Mouse (Mus musculus) heart, embryonic 11.5 days (tissue): ENCODE data around the gene Ms4a6d. TPM values are rescaled to one million over a fixed set of nuclear protein-coding genes. Genes with fewer than 3 reads are reported as not detected.

ENCODE experiments used
- ATAC-seq: fragments of 200-750 bp; cut with Nextera tagmentation; replicated peaks from 2 replicates; pipeline ENCODE4 v1.8.0; 2017; ENCODE audit warnings: moderate library complexity; ENCODE audit not compliant: insufficient number of reproducible peaks, low FRiP score, low TSS enrichment
- H3K27ac ChIP-seq: fragments of 300-500 bp; sonication (generic); 2 replicates; pipeline ENCODE4 v1.5.1; 2014; ENCODE audit warnings: mild to moderate bottlenecking, low read depth, low read length
- H3K27me3 ChIP-seq: fragments of 300-500 bp; sonication (generic); 2 replicates; pipeline ENCODE4 v1.6.1; 2014; ENCODE audit warnings: mild to moderate bottlenecking, low read length, mixed read lengths; ENCODE audit not compliant: control insufficient read depth, insufficient read depth
- H3K36me3 ChIP-seq: fragments of 300-500 bp; sonication (generic); 2 replicates; pipeline ENCODE4 v1.6.1; 2014; ENCODE audit warnings: mild to moderate bottlenecking, low read length, moderate library complexity, mixed read lengths; ENCODE audit not compliant: control insufficient read depth, insufficient read depth
- H3K4me1 ChIP-seq: fragments of 300-500 bp; sonication (generic); 2 replicates; pipeline ENCODE4 v1.6.1; 2014; ENCODE audit warnings: low read length; ENCODE audit not compliant: control insufficient read depth, insufficient read depth
- H3K4me2 ChIP-seq: fragments of 300-500 bp; sonication (generic); 2 replicates; pipeline ENCODE4 v1.6.1; 2014; ENCODE audit warnings: mild to moderate bottlenecking, moderate library complexity
- H3K4me3 ChIP-seq: fragments of 300-500 bp; sonication (generic); 2 replicates; pipeline ENCODE4 v1.5.1; 2014; ENCODE audit warnings: low read depth, low read length
- H3K9ac ChIP-seq: fragments of 300-500 bp; sonication (generic); 2 replicates; pipeline ENCODE4 v1.6.1; 2014; ENCODE audit warnings: mild to moderate bottlenecking, low read depth, low read length, moderate library complexity
- H3K9me3 ChIP-seq: fragments of 300-500 bp; sonication (generic); replicated peaks from 2 replicates; pipeline ENCODE4 v1.6.1; 2016; ENCODE audit warnings: low read length; ENCODE audit not compliant: control insufficient read depth
- WGBS: fragments of 180-500 bp; shearing (Covaris S2); extraction: QIAGEN DNeasy Blood & Tissue Kit; methylation state at CpG from one replicate; pipeline ENCODE4 v1.1.7; 2014; ENCODE audit not compliant: insufficient replicate concordance; 5-methylcytosine and 5-hydroxymethylcytosine counted together
- polyA plus RNA-seq: library from polyadenylated mRNA; unstranded; fragments of >200 nt; fragmentation: Nextera tagmentation; extraction: Ambion mirVana; gene quantifications from 2 replicates; pipeline ENCODE4 v1.2.1, GENCODE M21; 2014

Ms4a6d gene
- 0.87 and 1.1 TPM in 2 replicates for polyA plus RNA-seq

DNA sequence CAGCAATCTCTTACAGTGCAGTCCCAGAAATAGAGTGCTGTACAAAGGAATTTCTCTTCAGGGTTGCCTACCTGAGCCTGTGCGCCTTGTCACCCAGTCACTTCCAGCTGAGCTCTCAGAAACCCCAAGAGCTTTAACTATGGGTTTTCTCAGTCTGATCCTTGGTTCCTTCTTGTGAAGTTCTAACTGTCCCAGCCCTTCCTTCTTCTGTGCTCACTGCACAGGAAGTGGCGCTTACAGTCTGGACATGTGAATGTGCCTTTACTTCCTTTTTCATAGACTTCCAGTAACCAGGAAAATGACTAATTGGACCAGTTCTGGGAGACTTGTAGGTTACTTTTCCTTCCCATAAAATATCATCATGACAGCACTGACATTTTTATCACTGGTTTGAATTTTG, at the start of gene Ms4a6d:
TSS of gene Ms4a6d (minus strand) at position 247 of the 400 bp plus-strand sequence.
- Histone ChIP-seq H3K9me3 (no peaks in the 10 kb centered on the region), H3K27ac (no peak within 1 kb of the TSS), H3K9ac (no peak within 1 kb of the TSS), H3K27me3 (no peaks in the 10 kb centered on the region), H3K4me2 (no peak within 1 kb of the TSS), H3K36me3 (no peaks in the 10 kb centered on the region), H3K4me1 (no peaks in the 10 kb centered on the region), H3K4me3 (no peak within 1 kb of the TSS)
- no peak for ATAC-seq
- WGBS = 73% methylated on average over 2 of the region's 2 CpGs

DNA sequence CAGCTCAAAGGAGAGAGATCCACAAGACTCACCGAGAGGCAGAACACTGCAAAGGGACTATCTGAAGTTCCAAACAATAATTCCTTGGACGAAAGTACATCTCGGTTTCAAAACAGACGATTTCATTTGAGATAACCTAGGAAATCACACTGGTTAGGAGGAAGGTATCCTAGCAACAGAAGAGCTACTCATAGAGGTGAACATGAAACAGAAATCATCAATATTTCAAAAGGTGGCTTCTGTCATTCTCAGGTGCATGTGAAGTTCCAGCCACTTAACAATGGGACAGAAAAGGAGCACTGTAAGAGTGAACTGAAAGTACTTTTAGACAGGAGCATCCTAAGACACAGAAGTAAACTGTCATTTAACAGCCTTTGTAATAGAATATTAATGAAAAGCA, 44.9 kb upstream of the Ms4a6d start:
- Histone ChIP-seq H3K36me3 (no peaks in the 10 kb centered on the region), H3K9ac (no peak overlapping the region), H3K4me3 (no peak overlapping the region), H3K4me1 (no peaks in the 10 kb centered on the region), H3K9me3 (no peaks in the 10 kb centered on the region), H3K27ac (no peak overlapping the region), H3K4me2 (no peak overlapping the region), H3K27me3 (no peaks in the 10 kb centered on the region)
- no peak for ATAC-seq
- 75% methylated on average over 4 of the region's 4 CpGs for whole genome bisulfite sequencing

DNA sequence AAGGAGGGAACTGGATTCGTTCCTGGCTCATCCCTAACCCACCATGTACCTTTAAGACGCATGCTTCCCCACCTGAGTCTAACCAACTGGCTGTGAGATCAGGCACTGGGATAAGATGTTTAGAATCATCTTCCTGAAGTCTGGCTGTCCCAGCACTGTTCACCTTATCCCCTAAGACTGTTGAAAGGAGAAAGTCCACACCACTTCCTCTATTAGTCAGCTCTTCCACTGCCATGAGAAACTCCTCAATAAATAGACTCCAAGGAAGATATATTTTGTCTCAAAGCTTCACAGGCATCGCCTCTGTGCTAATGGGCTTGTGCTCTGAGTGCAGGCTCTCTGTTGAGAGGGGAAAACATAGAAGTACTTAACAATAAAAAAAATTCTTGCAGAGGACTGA, 41.5 kb upstream of the Ms4a6d start:
- H3K4me1 ChIP-seq = no peaks in the 10 kb centered on the region
- H3K9ac ChIP-seq = no peak overlapping the region
- H3K4me3 ChIP-seq = no peak overlapping the region
- 54% methylated on average over 3 of the region's 3 CpGs for WGBS
- no peaks in the 10 kb centered on the region for H3K27me3 ChIP-seq
- no peak overlapping the region for H3K27ac ChIP-seq
- H3K9me3 ChIP-seq = no peaks in the 10 kb centered on the region
- no peak for ATAC-seq
- H3K4me2 ChIP-seq = no peak overlapping the region
- H3K36me3 ChIP-seq = no peaks in the 10 kb centered on the region

DNA sequence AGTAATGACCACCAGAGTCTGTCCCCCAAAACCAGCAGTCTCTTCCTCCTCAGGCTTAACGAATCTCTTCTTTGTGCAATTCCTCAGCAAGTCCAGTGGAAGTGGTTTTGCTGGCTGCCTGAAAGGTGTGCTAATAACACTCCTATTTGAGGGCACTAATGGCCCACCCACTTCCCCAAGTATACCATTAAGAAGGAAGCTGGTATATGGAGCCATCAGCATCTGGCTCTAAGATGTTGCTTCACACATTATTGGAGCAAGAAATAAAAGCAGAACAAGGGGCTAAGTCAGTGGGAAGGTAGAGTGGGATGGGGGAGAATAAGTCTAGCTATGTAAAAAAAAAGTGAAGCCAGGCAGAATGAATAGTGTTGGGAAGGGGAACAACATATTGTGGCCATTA, 36.1 kb upstream of the Ms4a6d start, which contains the start of gene Ms4a3:
TSS of gene Ms4a3 (minus strand) at position 120 of the 400 bp plus-strand sequence.
- no peak within 1 kb of the TSS for H3K4me2 ChIP-seq
- H3K36me3 ChIP-seq = no peaks in the 10 kb centered on the region
- ATAC-seq = no peak
- H3K9ac ChIP-seq = no peak within 1 kb of the TSS
- H3K4me1 ChIP-seq = no peaks in the 10 kb centered on the region
- WGBS = 69% methylated on average over 1 of the region's 1 CpGs
- no peak within 1 kb of the TSS for H3K4me3 ChIP-seq
- no peak within 1 kb of the TSS for H3K27ac ChIP-seq
- H3K27me3 ChIP-seq = no peaks in the 10 kb centered on the region
- H3K9me3 ChIP-seq = no peaks in the 10 kb centered on the region

DNA sequence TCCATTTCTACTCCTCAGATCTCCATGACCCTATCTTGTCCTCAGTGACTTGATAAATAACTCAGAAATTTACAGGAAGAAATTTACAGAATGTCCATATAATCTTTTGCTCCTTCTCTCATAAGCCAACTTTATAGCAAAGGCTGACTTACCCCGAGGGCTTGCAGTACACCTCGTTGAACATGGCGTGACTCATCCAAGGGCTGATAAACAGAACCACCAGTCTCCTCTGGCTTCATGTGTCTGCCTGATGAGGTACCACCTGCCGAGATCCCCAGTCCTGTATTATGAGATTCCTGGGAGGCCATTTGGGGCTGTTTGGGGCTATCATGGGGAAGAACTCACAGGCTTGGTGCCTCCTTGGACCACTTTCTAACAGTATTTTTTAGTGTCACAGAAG, 34.4 kb upstream of the Ms4a6d start:
- ATAC-seq = no peak
- H3K9ac ChIP-seq = no peak overlapping the region
- 59% methylated on average over 4 of the region's 4 CpGs for WGBS
- no peaks in the 10 kb centered on the region for H3K27me3 ChIP-seq
- no peak overlapping the region for H3K4me3 ChIP-seq
- no peaks in the 10 kb centered on the region for H3K9me3 ChIP-seq
- no peaks in the 10 kb centered on the region for H3K36me3 ChIP-seq
- H3K27ac ChIP-seq = no peak overlapping the region
- H3K4me2 ChIP-seq = no peak overlapping the region
- no peaks in the 10 kb centered on the region for H3K4me1 ChIP-seq

DNA sequence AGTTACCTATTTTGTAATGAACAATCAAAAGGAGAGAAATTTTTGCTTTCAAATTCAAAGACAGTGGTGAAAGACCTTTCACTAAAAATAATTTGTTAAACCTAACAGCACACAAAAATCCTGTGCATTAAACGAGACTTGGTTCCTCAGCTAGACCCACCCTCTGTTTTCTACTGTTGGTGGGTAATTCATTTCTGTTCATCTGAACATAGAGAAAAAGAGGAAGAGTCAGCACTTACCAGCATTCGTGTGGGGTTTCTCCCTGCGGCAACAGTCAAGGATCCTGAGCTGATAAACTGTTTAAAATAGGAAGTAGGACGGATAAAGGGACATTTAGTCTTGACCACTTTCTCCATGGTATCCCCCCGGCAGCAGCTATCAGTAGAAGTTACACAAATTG, 30.9 kb upstream of the Ms4a6d start:
- H3K4me2 ChIP-seq = no peak overlapping the region
- 48% methylated on average over 5 of the region's 5 CpGs for WGBS
- ATAC-seq = no peak
- H3K27ac ChIP-seq = no peak overlapping the region
- no peaks in the 10 kb centered on the region for H3K36me3 ChIP-seq
- H3K4me3 ChIP-seq = no peak overlapping the region
- no peak overlapping the region for H3K9ac ChIP-seq
- H3K27me3 ChIP-seq = no peaks in the 10 kb centered on the region
- H3K4me1 ChIP-seq = no peaks in the 10 kb centered on the region
- H3K9me3 ChIP-seq = no peaks in the 10 kb centered on the region

DNA sequence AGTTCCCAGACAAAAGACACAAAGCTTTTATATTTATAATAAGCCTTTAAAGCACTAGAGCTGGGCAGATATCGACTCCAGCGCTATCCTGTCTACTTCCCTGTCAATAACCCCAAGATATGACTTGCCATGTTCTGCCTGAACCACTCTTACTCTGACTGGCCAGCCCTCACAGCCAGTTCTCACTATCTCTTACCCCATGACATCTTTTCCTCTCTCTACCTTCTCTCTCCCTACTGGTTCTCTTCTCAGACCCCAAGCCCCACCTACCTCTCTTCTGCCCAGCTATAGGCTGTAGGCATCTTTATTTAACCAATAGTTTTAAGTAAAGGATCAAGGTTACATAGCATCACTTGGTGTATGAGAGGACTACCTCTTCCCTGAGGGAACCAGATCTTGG, 29.7 kb upstream of the Ms4a6d start:
- ATAC-seq = no peak
- Histone ChIP-seq H3K4me1 (no peaks in the 10 kb centered on the region), H3K9me3 (no peaks in the 10 kb centered on the region), H3K27ac (no peak overlapping the region), H3K27me3 (no peaks in the 10 kb centered on the region), H3K9ac (no peak overlapping the region), H3K4me2 (no peak overlapping the region), H3K4me3 (no peak overlapping the region), H3K36me3 (no peaks in the 10 kb centered on the region)
- WGBS = 59% methylated on average over 2 of the region's 2 CpGs

DNA sequence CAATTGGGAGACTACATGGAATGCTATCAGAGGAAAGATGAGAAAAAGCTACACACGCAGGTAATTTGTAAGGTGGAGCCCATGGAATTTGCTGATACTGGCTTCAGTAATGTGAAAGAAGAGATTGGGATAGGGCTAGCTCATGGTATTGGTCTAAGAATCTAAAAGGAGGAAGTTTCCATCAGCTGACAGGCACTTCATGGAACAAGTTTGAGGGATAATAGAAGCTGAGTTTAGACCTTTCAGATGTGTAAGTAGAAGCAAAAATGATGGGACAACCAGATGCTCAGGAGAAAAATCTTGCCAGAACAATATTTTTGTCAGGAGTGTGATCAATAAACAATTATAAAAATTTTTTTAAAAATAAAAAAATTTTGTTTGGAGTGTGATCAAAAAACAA, 29.1 kb upstream of the Ms4a6d start:
- no peaks in the 10 kb centered on the region for H3K9me3 ChIP-seq
- WGBS = 76% methylated on average over 1 of the region's 1 CpGs
- no peak overlapping the region for H3K27ac ChIP-seq
- no peak for ATAC-seq
- H3K4me3 ChIP-seq = no peak overlapping the region
- H3K27me3 ChIP-seq = no peaks in the 10 kb centered on the region
- H3K36me3 ChIP-seq = no peaks in the 10 kb centered on the region
- no peak overlapping the region for H3K9ac ChIP-seq
- H3K4me2 ChIP-seq = no peak overlapping the region
- H3K4me1 ChIP-seq = no peaks in the 10 kb centered on the region

DNA sequence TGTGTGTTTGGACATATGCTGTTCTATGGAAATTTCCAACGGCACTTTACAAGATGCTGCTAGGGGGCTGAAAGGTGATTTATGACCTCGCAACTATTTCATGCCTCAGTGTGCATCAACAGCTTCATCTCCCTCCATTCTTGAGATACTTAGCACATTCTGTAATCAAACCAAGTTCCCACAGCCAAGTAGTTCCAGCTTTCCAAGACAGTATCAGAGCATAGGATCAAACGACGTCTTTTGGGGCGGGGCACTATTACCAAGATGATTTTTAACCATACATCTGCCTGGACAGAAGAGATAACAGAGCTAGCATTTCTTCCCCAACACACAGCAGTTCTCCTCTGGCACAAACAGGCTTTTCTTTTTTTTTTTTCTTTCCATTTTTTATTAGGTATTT, 20.6 kb upstream of the Ms4a6d start:
- Histone ChIP-seq H3K36me3 (no peaks in the 10 kb centered on the region), H3K4me2 (no peak overlapping the region), H3K9me3 (no peaks in the 10 kb centered on the region), H3K4me1 (no peaks in the 10 kb centered on the region), H3K9ac (no peak overlapping the region), H3K4me3 (no peak overlapping the region), H3K27me3 (no peaks in the 10 kb centered on the region), H3K27ac (no peak overlapping the region)
- WGBS = 66% methylated on average over 5 of the region's 5 CpGs
- no peak for ATAC-seq
